Mouse (Mus musculus): Measurements from ENCODE around the gene Trim30b. TPM values are rescaled to one million over a fixed set of nuclear protein-coding genes. Genes with fewer than 3 reads are reported as not detected.

Gene Trim30b
- 0.10 TPM in 1 of 2 replicates, not detected in the other for total RNA-seq (2014; rRNA removed)
- polyA plus RNA-seq (2015; fragmentation: Nextera tagmentation; extraction: Ambion mirVana) = 0.04 and 0.13 TPM in 2 replicates

DNA sequence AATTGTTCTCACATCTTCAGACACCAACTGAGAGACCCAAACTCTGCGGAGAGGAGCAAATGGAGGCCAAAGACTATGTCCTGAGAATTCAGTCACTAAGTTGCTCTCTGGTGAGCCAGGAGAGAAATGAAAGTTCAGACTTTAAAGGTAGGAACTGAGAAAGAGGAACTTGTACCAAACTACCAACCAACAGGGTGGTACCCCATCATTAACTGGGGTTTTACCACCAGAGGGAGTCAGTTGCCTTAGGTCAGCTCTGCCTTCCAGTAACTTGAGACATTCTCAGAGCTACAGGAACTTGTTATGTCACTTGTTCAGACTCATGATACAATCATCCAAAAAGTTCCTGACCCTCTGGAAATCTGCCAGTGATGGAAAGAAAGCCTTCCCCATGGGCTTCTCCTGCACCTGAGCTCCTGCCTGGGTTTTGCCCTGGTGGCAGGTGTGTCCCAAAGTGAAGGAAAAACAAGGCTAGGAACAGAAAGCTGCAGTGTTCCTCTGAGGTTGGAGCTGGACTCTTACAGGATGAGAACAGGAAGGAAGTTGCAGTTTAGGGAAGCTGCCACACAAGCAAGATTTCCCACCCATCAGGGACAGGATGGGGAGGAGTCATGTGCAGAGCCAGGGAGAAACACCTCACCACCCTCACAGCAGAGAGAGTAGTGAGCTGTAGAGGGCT is at the start of gene Trim30b:
TSS of gene Trim30b (minus strand) at position 149 of the 679 bp plus-strand sequence.
- no peak for DNase-seq
- no peak within 1 kb of the TSS for H3K9ac ChIP-seq
- no peak within 1 kb of the TSS for H3K4me3 ChIP-seq (ENCODE audit: low read depth, low read length)
- no peak within 1 kb of the TSS for H3K4me2 ChIP-seq (ENCODE audit: low read depth)
- no peak for TF ChIP-seq CTCF (IDR thresholded peaks at IDR 0.05; ENCODE audit: low read depth)
- no peak within 1 kb of the TSS for H3K27ac ChIP-seq (ENCODE audit: low read depth, low read length)
- H3K27me3 ChIP-seq (ENCODE audit: insufficient read depth, low read length) = no peaks in the 10 kb centered on the region
- WGBS = 59% methylated on average over 1 of the region's 1 CpGs
- H3K4me1 ChIP-seq (ENCODE audit: insufficient read depth) = no peaks in the 10 kb centered on the region
- no peak for ATAC-seq
- H3K9me3 ChIP-seq (ENCODE audit: low read length) = no peaks in the 10 kb centered on the region
- no peaks in the 10 kb centered on the region for H3K36me3 ChIP-seq (ENCODE audit: insufficient read depth)

DNA sequence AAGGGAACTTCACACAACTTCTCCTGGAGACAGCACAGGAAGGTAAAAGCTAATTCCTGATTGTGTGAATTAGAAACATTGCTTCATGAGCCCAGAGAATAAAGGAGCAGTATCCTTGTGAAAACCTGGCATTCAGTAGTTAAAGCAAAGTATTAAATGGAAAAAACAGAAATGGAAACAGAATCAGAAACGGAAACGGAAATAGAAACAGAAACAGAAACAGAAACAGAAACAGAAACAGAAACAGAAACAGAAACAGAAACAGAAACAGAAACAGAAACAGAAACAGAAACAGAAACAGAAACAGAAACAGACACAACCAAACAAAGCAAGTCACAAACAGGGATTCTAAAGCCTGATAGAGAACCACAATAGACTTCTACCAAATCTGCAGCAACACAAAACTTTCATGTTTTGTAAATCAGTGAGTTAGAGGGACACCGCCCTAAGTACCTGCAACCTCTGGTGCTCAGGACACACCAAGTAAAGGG is 34.8 kb upstream of the Trim30b start:
- 94% methylated on average over 3 of the region's 3 CpGs for WGBS
- DNase-seq (no peak), ATAC-seq (no peak)
- no peaks in the 10 kb centered on the region for H3K9me3 ChIP-seq (ENCODE audit: low read length)
- H3K9ac ChIP-seq = no peak overlapping the region
- H3K4me2 ChIP-seq (ENCODE audit: low read depth) = no peak overlapping the region
- H3K36me3 ChIP-seq (ENCODE audit: insufficient read depth) = no peaks in the 10 kb centered on the region
- TF ChIP-seq CTCF (IDR thresholded peaks at IDR 0.05; ENCODE audit: low read depth) = no peak
- no peak overlapping the region for H3K27ac ChIP-seq (ENCODE audit: low read depth, low read length)
- no peaks in the 10 kb centered on the region for H3K4me1 ChIP-seq (ENCODE audit: insufficient read depth)
- H3K4me3 ChIP-seq (ENCODE audit: low read depth, low read length) = no peak overlapping the region
- H3K27me3 ChIP-seq (ENCODE audit: insufficient read depth, low read length) = no peaks in the 10 kb centered on the region

DNA sequence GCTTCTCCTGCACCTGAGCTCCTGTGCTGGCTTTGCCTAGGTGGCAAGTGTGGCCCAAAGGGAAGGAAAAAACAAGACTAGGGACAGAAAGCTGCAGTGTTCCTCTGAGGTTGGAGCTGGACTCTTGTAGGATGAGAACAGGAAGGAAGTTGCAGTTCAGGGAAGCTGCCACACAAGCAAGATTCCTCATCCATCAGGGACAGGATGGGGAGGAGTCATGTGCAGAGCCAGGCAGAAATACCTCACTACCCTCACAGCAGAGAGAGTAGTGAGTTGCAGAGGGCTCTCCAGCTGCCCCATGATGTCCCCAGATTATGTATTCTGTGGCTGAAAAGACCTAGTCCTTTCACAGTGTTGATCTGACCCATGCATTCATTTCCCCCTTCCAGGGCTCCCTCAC is 31.5 kb upstream of the Trim30b start:
- no peaks in the 10 kb centered on the region for H3K9me3 ChIP-seq (ENCODE audit: low read length)
- DNase-seq (no peak), ATAC-seq (no peak)
- TF ChIP-seq CTCF (IDR thresholded peaks at IDR 0.05; ENCODE audit: low read depth) = no peak
- H3K4me1 ChIP-seq (ENCODE audit: insufficient read depth) = no peaks in the 10 kb centered on the region
- H3K27ac ChIP-seq (ENCODE audit: low read depth, low read length) = no peak overlapping the region
- H3K27me3 ChIP-seq (ENCODE audit: insufficient read depth, low read length) = no peaks in the 10 kb centered on the region
- no peak overlapping the region for H3K4me2 ChIP-seq (ENCODE audit: low read depth)
- H3K4me3 ChIP-seq (ENCODE audit: low read depth, low read length) = no peak overlapping the region
- H3K9ac ChIP-seq = no peak overlapping the region
- H3K36me3 ChIP-seq (ENCODE audit: insufficient read depth) = no peaks in the 10 kb centered on the region

- WGBS = 87% methylated on average over 1 of the region's 1 CpGs
- H3K4me1 ChIP-seq (ENCODE audit: insufficient read depth) = no peaks in the 10 kb centered on the region
- no peak for TF ChIP-seq CTCF (IDR thresholded peaks at IDR 0.05; ENCODE audit: low read depth)
- H3K36me3 ChIP-seq (ENCODE audit: insufficient read depth) = no peaks in the 10 kb centered on the region
- DNase-seq = no peak
- H3K4me2 ChIP-seq (ENCODE audit: low read depth) = no peak within 1 kb of the TSS
- no peak within 1 kb of the TSS for H3K27ac ChIP-seq (ENCODE audit: low read depth, low read length)
- H3K27me3 ChIP-seq (ENCODE audit: insufficient read depth, low read length) = no peaks in the 10 kb centered on the region
- ATAC-seq = no peak
- H3K9me3 ChIP-seq (ENCODE audit: low read length) = no peaks in the 10 kb centered on the region
- no peak within 1 kb of the TSS for H3K9ac ChIP-seq
- no peak within 1 kb of the TSS for H3K4me3 ChIP-seq (ENCODE audit: low read depth, low read length)
Measured at GRCm38 (mm10) chr7:104400698-104401097, 31.0 kb upstream of the Trim30b start, which contains the start of gene Trim30c. TSS of gene Trim30c (minus strand) at chr7:104400837.

GRCm38 (mm10) chr7:104398492-104398891 is 28.8 kb upstream of the Trim30b start:
- ATAC-seq = no peak
- H3K4me1 ChIP-seq (ENCODE audit: insufficient read depth) = no peaks in the 10 kb centered on the region
- 35% methylated on average over 1 of the region's 1 CpGs for WGBS
- TF ChIP-seq CTCF (IDR thresholded peaks at IDR 0.05; ENCODE audit: low read depth) = no peak
- no peak overlapping the region for H3K4me3 ChIP-seq (ENCODE audit: low read depth, low read length)
- no peaks in the 10 kb centered on the region for H3K27me3 ChIP-seq (ENCODE audit: insufficient read depth, low read length)
- H3K27ac ChIP-seq (ENCODE audit: low read depth, low read length) = no peak overlapping the region
- DNase-seq = no peak
- H3K36me3 ChIP-seq (ENCODE audit: insufficient read depth) = no peaks in the 10 kb centered on the region
- H3K9me3 ChIP-seq (ENCODE audit: low read length) = no peaks in the 10 kb centered on the region
- H3K9ac ChIP-seq = no peak overlapping the region
- H3K4me2 ChIP-seq (ENCODE audit: low read depth) = no peak overlapping the region

- Histone ChIP-seq H3K4me2 (ENCODE audit: low read depth) (no peak overlapping the region), H3K27ac (ENCODE audit: low read depth, low read length) (no peak overlapping the region), H3K36me3 (ENCODE audit: insufficient read depth) (no peaks in the 10 kb centered on the region), H3K4me3 (ENCODE audit: low read depth, low read length) (no peak overlapping the region), H3K9me3 (ENCODE audit: low read length) (no peaks in the 10 kb centered on the region), H3K9ac (no peak overlapping the region), H3K27me3 (ENCODE audit: insufficient read depth, low read length) (no peaks in the 10 kb centered on the region), H3K4me1 (ENCODE audit: insufficient read depth) (no peaks in the 10 kb centered on the region)
- DNase-seq (no peak), ATAC-seq (no peak)
- TF ChIP-seq CTCF (IDR thresholded peaks at IDR 0.05; ENCODE audit: low read depth) = no peak
Measured at GRCm38 (mm10) chr7:104366339-104366738, 3.3 kb downstream of the Trim30b start.

DNA sequence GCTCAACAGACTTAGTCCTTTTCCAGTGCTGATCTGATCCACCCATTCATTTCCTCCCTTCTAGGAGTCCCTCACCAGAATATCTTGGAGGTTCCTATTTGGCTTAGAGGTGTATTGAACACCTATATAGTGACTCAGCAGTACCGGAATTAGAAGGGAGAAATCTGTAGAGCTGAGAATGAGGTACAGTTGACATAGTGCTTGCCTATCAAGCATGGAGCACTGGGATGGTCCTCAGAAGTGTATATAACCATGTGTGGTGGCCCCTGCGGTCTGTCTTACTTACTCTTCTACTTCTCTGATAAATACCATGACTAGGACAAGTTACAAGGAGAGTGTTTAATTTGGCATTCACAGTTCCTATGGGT is 16.1 kb downstream of the Trim30b start:
- H3K27me3 ChIP-seq (ENCODE audit: insufficient read depth, low read length) = no peaks in the 10 kb centered on the region
- H3K9ac ChIP-seq = no peak overlapping the region
- no peaks in the 10 kb centered on the region for H3K9me3 ChIP-seq (ENCODE audit: low read length)
- H3K27ac ChIP-seq (ENCODE audit: low read depth, low read length) = no peak overlapping the region
- no peaks in the 10 kb centered on the region for H3K4me1 ChIP-seq (ENCODE audit: insufficient read depth)
- 70% methylated on average over 2 of the region's 2 CpGs for WGBS
- H3K36me3 ChIP-seq (ENCODE audit: insufficient read depth) = no peaks in the 10 kb centered on the region
- DNase-seq (no peak), ATAC-seq (no peak)
- H3K4me3 ChIP-seq (ENCODE audit: low read depth, low read length) = no peak overlapping the region
- TF ChIP-seq CTCF (IDR thresholded peaks at IDR 0.05; ENCODE audit: low read depth) = no peak
- H3K4me2 ChIP-seq (ENCODE audit: low read depth) = no peak overlapping the region
